Mouse (Mus musculus): ENCODE results near the gene Rrp8.

Gene Rrp8

GRCm38 (mm10) chr7:105703816-105704215, 33.4 kb downstream of the Rrp8 start:
- no peak for DNase-seq (ENCODE audit: low read depth, low spot score)

DNA sequence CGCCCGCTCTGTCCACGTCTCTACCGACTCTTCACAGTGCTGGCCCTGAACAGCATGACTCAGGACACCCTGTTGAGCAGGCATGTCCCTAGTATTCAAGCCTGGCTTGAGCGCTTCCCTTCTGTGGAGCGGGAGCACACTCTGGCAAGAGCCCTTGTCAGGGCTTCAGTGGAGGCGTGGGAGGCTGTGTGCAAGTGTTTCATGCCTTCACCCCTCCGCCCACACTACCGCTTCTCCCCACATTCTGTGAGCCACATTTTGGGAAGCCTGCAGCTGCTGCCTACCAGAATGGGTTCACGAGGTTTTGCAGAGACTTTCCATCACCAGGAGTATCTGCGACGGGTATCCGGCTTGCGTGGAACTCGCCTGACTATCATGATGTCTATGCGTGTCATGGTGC, 34.0 kb downstream of the Rrp8 start:
- peak; percentile 11 for DNase-seq (ENCODE audit: low read depth, low spot score)

GRCm38 (mm10) chr7:105690875-105691274, 46.3 kb downstream of the Rrp8 start:
- no peak for DNase-seq (ENCODE audit: low read depth, low spot score)

- peak; percentile 58 for DNase-seq (ENCODE audit: low read depth, low spot score)
Measured at GRCm38 (mm10) chr7:105685541-105686197, 51.5 kb downstream of the Rrp8 start.

Data from ZHBTc4 (cell line).